Mouse (Mus musculus): ENCODE data around the gene Wwtr1. TPM values are rescaled to one million over a fixed set of nuclear protein-coding genes. Genes with fewer than 3 reads are reported as not detected.
A peak's percentile ranks its signal among the peaks of the same experiment; 100 is the strongest.

Wwtr1 gene
- total RNA-seq, 2 experiments from 2014 or later, result 18.2 to 21.6 TPM

DNA sequence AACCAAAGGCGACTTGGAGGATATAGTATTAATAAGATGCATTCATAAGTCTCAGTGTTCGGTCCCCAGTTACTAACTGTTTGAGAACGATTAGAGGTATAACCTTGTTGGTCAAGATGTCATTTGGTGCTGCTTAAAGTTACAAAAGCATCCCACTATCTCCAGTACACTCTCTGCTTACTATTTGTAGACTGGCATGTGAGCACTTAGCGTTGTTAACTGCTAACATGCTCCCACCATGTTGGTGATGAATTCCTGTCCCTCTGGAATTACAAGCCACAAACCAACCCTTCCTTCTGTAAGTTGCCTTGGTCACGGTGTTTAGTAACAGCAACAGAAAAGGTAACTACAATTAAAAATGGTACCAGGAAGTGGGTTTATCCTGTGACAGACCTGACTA, 52.6 kb downstream of the Wwtr1 start:
- DNase-seq, result no peak
- intact Hi-C loops (cut with DNase I), result no loop called here

DNA sequence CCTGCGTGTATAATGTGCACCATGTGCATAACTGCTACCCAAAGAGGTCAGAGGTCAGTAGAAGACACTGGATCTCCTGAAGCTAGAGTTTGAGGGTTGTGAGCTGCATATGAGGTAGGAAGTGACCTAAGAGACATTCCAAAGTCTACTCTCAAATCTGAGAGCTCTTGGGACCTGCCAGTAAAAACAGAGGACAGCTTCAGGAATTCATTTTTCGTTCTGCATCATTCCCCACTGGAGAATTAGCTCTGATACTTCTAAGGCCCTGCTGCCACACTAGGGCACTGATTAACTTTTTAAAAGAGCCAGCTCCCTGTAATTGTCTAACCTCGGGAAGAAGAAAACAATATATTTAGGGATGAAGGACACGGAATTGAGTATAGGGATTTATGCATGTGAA, 53.8 kb downstream of the Wwtr1 start:
- intact Hi-C loops (cut with DNase I), result no loop called here
- no peak for DNase-seq

DNA sequence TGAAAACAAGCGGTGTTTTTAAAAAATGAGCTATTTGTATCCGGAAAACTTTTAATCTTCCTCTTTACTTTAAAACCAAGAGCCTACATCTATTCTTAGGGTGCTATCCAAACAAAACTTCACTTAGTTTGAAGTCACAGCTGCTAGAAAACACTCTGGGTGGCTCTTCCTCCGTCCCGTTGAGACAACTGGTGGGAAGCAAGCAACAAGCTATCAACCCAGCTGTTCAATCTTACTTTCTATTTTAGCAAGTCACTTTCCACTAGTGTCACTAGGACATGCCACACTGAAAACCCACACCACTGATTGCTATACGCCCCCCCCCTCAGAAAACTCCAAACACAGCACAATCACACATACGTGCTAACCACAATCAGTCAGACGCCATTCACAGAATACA, 55.7 kb downstream of the Wwtr1 start:
- DNase-seq, result no peak
- intact Hi-C loops (cut with DNase I), result no loop called here

GRCm38 (mm10) chr3:57516146-57516545, 59.6 kb downstream of the Wwtr1 start:
- no peak for DNase-seq
- intact Hi-C loops (cut with DNase I), result no loop called here

- DNase-seq, result no peak
- intact Hi-C loops (cut with DNase I), result no loop called here
These were observed 60.7 kb downstream of the Wwtr1 start for GRCm38 (mm10) chr3:57515044-57515443.

DNA sequence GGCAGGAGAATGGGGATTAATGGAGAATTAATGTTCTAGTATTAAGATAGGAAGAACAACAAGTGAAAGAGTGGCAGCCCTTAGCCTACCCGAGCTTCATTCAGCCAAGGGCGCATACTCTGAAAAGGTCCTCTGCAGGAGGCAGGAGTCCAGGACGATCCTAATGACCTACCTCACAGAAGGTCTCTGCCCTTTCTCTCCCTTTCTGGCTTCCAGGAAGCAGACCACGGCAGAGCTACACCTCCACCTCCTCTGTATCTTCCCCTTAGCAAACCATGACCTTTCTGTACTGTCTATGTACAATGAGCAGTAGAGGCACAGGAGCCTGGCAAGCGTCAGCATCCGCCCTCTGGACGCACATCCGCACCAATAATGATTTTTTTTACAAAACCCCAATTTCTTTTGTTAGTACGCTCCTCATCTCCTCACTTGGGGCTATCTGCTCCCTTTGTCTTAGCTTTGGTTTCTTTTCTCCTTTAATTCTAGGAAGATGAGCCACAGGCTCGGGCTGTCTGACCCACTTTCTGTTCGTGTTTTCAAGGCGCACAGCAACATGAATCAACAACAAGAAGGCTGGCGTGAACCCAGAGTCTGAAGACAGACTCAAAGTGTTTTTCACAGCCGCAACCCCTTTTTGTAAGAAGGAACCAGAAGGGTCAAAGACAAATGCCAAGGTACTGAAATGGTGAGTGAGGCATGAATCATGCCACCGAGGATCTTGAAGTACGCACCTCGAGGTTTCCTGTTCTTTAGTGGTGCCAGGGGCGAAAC, 63.7 kb downstream of the Wwtr1 start:
- intact Hi-C loops (cut with DNase I), result no loop called here
- DNase-seq, result peak; percentile 12

DNA sequence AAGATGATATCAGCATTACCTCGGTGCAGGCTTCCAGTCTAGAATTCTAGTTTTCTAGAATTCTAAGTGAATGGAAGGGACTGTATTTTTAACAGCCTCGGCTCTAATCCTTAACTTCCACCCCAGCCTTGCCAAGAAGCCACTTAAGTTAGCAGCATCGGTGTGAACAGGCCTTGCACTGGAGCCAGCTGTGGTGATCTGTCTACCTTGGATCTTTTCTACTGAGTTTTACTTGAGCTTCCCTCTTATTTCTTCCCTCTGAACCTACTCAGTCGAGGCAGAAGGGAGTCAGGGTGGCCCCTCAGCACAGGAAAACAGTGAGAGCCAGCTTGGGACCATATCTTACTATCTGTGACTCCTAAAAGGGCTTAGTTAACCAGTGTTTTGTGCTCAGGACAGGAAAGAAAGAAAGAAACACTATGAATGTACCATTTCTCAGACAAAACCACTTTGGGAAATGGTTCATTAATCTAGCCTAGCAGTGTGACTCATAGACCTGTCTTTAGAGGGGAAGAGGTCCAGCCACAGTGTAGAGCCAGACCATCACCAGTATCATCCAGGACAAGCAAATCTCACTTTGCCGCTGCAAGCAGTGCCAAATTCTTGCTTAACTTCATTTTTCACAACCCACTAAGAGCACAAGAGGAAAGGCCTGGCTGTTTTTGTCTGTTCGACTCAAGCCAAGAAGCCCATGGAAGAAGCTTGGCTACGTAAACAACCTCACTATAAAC, 65.6 kb downstream of the Wwtr1 start:
- DNase-seq, result no peak
- intact Hi-C loops (cut with DNase I), result no loop called here

DNA sequence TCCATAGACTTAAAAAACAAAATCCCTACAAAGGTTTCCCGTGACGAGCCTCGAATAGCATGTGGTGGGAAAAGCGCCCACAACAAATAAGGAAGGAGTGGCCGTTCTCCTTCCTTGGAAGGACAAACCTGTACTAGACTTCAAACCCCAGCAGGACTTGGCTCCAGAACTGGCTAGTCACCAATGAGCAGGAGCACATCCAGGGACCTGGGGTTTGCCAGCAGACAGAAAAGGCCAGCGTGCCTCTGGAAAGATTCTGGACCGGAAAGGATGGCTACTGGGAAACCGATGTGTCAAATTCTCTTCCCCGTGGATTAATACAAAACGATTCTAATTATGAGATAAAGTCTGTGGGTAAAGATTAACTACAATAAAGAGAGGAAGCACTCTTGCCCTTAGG, 69.7 kb downstream of the Wwtr1 start:
- intact Hi-C loops (cut with DNase I), result no loop called here
- peak; percentile 32 for DNase-seq

- DNase-seq, result no peak
- intact Hi-C loops (cut with DNase I), result no loop called here
These were observed 71.0 kb downstream of the Wwtr1 start for GRCm38 (mm10) chr3:57504756-57505155.

GRCm38 (mm10) chr3:57501596-57502220, 74.0 kb downstream of the Wwtr1 start:
- intact Hi-C loops (cut with DNase I), result no loop called here
- DNase-seq, result no peak

DNA sequence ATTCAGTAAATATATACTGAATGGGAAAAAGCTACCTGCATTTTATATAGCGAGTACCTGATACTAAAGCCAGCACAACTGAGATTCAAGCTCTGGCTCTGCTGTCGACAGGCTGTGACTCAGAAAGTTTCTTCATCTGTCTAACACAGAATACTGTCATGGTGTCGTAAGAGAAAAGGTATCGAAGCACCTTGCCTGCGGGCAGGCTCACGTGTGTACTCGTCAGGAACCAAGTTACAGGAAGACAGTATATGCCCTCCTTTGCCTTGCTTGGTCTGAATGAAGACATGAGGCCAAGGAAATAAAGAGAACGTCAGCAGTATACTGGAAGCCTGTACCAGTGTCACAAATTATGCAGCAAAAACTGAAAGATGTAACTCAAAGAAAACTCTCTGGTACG, 74.9 kb downstream of the Wwtr1 start:
- intact Hi-C loops (cut with DNase I), result no loop called here
- DNase-seq, result no peak

GRCm38 (mm10) chr3:57497791-57498190, 77.9 kb downstream of the Wwtr1 start:
- intact Hi-C loops (cut with DNase I), result no loop called here
- DNase-seq, result no peak

- intact Hi-C loops (cut with DNase I), result no loop called here
- DNase-seq, result no peak
These were observed 79.3 kb downstream of the Wwtr1 start for GRCm38 (mm10) chr3:57496428-57496827.

DNA sequence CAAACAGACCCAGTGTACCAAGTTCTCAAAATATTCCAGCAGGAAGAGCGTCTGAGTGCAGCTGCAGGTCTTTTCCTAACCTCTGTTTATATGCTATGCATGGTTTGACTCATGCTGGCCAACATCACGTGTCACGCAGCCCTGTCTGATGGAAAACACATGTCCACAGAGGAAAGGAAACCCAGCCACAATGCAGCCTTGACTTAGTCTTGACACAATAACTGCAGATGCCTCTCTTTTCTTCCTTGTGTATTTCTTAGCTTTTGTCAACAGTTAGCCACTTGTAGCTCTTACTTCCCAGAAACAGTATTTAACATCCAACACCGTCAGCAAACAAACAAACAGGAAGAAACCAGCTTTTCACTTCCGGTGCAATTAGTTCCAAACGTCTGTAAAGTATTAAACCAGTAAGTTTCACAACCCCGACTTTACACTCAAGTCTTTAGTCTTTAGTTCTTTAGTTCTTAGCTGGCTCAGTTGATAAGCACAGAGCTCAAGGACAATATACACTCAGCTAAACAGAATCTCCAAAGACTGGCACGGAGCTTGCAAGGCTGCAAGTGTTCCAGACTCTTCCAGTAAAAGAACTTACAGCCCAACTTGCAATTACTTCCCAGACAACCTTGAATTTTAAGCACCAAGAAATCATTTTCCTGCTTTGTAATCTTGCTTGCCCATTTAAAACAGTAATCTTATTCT, 88.1 kb downstream of the Wwtr1 start:
- no peak for DNase-seq
- intact Hi-C loops (cut with DNase I), result no loop called here

- intact Hi-C loops (cut with DNase I), result no loop called here
- DNase-seq, result no peak
These were observed 89.6 kb downstream of the Wwtr1 start for GRCm38 (mm10) chr3:57486068-57486467.

GRCm38 (mm10) chr3:57481981-57482380, 93.7 kb downstream of the Wwtr1 start:
- intact Hi-C loops (cut with DNase I), result no loop called here
- no peak for DNase-seq

DNA sequence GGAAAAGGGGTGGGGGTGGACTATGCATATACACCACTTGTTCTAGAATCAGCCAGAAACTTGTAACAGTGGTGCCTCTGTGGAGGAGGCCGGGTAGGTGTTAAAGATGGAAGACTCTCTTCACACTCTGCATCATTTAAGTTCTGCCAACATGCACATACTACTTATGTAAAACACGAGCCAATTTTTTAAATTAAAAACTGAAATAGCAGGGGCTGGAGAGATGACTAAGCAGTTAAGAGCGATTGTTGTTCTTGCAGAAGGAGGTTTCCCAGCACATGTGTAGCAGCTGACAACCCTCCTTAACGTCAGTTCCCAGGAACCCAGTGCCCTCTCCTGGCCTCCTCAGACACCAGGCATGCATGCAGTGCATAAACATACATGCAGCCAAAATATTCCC, 95.1 kb downstream of the Wwtr1 start:
- DNase-seq, result no peak
- intact Hi-C loops (cut with DNase I), result no loop called here

DNA sequence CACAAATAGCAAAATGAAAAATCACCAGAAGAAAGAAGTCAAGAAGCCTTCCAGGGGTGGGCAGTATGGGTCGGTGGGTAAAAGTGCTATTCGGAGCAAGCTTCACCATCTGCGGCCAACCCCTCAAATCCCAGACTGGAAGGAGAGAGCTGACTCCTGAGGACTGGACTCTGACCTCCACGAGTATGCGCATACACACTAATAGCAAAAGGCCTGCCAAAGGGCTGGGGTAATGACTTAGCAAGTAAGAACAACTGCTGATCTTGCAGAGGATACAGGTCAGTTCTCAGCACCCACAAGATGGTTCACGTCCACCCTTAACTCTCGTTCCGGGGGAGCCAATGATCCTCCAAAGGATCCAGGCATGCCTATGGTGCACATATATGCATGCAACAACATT, 101.3 kb downstream of the Wwtr1 start:
- DNase-seq, result no peak
- intact Hi-C loops (cut with DNase I), result no loop called here

GRCm38 (mm10) chr3:57472407-57472806, 103.3 kb downstream of the Wwtr1 start:
- peak; percentile 34 for DNase-seq
- intact Hi-C loops (cut with DNase I), result no loop called here

DNA sequence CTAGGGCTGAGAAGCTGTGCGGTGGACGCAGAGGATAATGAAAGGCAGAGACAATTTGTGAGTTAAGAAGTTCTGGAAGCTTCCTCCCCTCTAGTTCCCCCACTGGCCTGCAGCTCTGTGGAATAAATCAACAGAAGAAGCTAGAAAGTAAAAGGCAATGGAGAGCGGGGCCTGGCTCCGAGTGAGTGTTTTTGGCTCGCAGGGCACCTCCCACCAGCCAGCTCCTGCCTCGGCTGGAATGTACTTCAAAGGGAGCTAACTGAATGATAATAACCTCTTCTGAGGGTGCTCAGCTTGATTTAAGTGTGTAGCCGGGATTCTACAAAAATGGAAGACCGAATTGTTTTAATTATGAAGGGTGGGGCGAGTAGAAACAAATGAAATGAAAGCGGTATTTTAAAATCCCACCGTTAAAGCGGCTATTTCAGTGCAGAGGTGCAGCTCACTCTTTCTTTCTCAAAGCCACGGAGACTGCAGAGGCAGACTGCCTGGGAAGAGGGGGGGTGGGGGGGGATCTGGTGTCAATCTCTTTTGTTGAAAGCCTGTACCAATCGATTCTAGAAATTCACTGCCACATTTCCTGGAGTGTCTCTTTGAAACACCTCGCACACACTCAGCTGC, 104.6 kb downstream of the Wwtr1 start:
- intact Hi-C loops (cut with DNase I), result no loop called here

GRCm38 (mm10) chr3:57470326-57470725, 105.4 kb downstream of the Wwtr1 start:
- intact Hi-C loops (cut with DNase I), result no loop called here
- peak; percentile 31 for DNase-seq

More for the DNA sequence above, 104.6 kb downstream of the Wwtr1 start:
- peak; percentile 29 for DNase-seq

Data from left cerebral cortex, postnatal 4 days (tissue).